Mouse (Mus musculus) embryonic facial prominence, embryonic 15.5 days (tissue): ENCODE measurements around the gene Kdm5a. TPM values are rescaled to one million over a fixed set of nuclear protein-coding genes. Genes with fewer than 3 reads are reported as not detected.

ENCODE experiments used
- ATAC-seq: fragments of 200-750 bp; cut with Nextera tagmentation; 2 replicates; pipeline ENCODE4 v1.8.0; 2017; ENCODE audit warnings: low read depth, moderate TSS enrichment; ENCODE audit not compliant: insufficient number of reproducible peaks, low FRiP score, low TSS enrichment
- H3K27ac ChIP-seq: fragments of 300-500 bp; sonication (generic); replicated peaks from 2 replicates; pipeline ENCODE4 v1.5.1; 2015; ENCODE audit warnings: mild to moderate bottlenecking, inconsistent platforms
- H3K27me3 ChIP-seq: fragments of 300-500 bp; sonication (generic); 2 replicates; pipeline ENCODE4 v1.6.1; 2015; ENCODE audit warnings: inconsistent platforms
- H3K36me3 ChIP-seq: fragments of 300-500 bp; sonication (generic); 2 replicates; pipeline ENCODE4 v1.6.1; 2015; ENCODE audit warnings: mild to moderate bottlenecking, inconsistent platforms
- H3K4me1 ChIP-seq: fragments of 300-500 bp; sonication (generic); 2 replicates; pipeline ENCODE4 v1.6.1; 2015; ENCODE audit warnings: inconsistent platforms
- H3K4me2 ChIP-seq: fragments of 300-500 bp; sonication (generic); replicated peaks from 2 replicates; pipeline ENCODE4 v1.6.1; 2015; ENCODE audit warnings: mild to moderate bottlenecking, inconsistent platforms
- H3K4me3 ChIP-seq: fragments of 300-500 bp; sonication (generic); replicated peaks from 2 replicates; pipeline ENCODE4 v1.5.1; 2015; ENCODE audit warnings: mild to moderate bottlenecking, inconsistent platforms
- H3K9ac ChIP-seq: fragments of 300-500 bp; sonication (generic); 2 replicates; pipeline ENCODE4 v1.6.1; 2015; ENCODE audit warnings: inconsistent platforms
- H3K9me3 ChIP-seq: fragments of 300-500 bp; sonication (generic); replicated peaks from 2 replicates; pipeline ENCODE4 v1.6.1; 2016; ENCODE audit warnings: inconsistent platforms
- WGBS: fragments of 180-500 bp; shearing (Covaris S2); methylation state at CpG from one replicate; pipeline ENCODE4 v1.1.7; 2015; 5-methylcytosine and 5-hydroxymethylcytosine counted together
- polyA plus RNA-seq: library from polyadenylated mRNA; unstranded; fragments of >200 nt; fragmentation: Nextera tagmentation; extraction: Ambion mirVana; gene quantifications from 2 replicates; pipeline ENCODE4 v1.2.1, GENCODE M21; 2015

Kdm5a gene
- polyA plus RNA-seq, 1 experiment from 2014 or later: 50.0 TPM

DNA sequence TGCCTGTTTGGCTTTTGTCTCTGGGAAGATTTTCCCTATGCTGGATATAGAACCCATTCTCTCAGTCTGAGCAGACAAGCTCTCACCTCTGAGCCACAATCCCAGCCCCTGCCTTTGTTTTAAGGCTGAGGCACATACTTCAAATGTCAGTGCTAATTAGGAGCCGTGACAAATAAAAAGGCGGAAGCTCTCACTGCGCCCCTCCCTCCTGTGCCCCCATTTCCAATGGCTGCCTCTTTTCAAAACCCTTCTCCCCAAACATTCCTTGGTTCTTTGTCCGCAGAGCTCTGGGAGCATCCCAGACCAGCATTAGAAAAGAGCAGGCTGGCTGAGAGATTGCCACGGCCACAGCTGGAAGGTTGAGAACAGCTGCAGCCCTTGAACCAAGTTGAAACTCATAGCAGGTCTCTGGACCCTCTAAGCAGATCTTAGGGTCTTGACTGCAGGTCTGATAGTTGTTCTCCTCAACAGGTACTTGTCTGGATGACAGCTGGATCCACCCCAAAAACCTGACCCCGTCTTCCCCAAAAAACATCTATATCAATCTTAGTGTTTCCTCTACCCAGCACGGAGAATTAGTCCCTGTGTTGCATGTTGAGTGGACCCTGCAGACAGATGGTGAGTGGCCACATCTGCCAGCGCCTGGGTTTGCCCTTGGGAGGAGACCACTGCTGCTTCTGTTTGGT is 108.7 kb downstream of the Kdm5a start:
- Histone ChIP-seq H3K9ac (no peak overlapping the region), H3K4me1 (peaks cover 24% of the 10 kb centered on the region), H3K27me3 (no peaks in the 10 kb centered on the region), H3K4me3 (no peak overlapping the region), H3K27ac (no peak overlapping the region; the same call in 1 of the 2 replicates), H3K4me2 (no peak overlapping the region), H3K36me3 (no peaks in the 10 kb centered on the region), H3K9me3 (no peaks in the 10 kb centered on the region)
- 38% methylated on average over 8 of the region's 8 CpGs for WGBS
- no peak for ATAC-seq

DNA sequence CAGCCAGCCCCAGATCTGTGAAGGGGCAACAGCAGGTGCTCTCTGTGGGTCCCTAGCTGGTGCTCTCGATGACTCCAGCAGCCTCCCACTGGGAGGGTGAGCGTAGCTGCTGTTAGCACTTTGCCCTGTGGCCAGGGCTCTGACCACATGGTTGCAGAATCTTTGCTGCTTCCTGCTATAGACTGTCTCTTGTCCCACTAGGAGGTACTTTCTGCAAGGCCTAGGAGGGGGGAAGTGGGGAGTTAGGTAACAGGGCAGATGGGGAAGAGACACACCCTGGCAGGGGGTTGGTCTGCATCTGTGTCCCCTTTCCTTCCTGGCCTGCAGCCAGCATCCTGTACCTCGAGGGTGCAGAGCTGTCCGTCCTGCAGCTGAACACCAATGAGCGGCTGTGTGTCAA is 109.5 kb downstream of the Kdm5a start:
- H3K9ac ChIP-seq: no peak overlapping the region
- WGBS: 27% methylated on average over 5 of the region's 5 CpGs
- ATAC-seq: no peak

DNA sequence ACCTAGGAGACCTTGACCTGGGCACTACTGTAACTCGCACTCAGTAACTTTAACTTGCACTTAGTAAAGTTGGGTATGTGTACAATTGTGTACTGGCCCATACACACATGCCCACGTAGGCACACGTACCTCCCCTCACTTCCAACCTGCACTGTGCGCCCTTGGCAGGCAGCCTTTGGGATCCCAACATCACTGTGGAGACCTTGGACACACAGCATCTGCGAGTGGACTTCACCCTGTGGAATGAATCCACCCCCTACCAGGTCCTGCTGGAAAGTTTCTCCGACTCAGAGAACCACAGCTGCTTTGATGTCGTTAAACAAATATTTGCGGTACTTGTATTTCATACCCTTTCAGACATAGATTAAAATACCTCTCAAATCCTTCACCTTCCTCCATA is 111.4 kb downstream of the Kdm5a start:
- Histone ChIP-seq H3K27me3 (no peaks in the 10 kb centered on the region), H3K27ac (no peak overlapping the region), H3K4me3 (no peak overlapping the region), H3K36me3 (0 out of 2 replicates have a peak, but pooled peaks cover 4% of the 10 kb centered on the region), H3K9ac (no peak overlapping the region), H3K4me2 (no peak overlapping the region), H3K4me1 (peaks cover 24% of the 10 kb centered on the region), H3K9me3 (no peaks in the 10 kb centered on the region)
- WGBS: 71% methylated on average over 8 of the region's 8 CpGs
- ATAC-seq: no peak

More for the DNA sequence above, 109.5 kb downstream of the Kdm5a start:
- Histone ChIP-seq H3K36me3 (no peaks in the 10 kb centered on the region), H3K4me2 (no peak overlapping the region), H3K4me1 (peaks cover 24% of the 10 kb centered on the region), H3K27me3 (no peaks in the 10 kb centered on the region), H3K27ac (no peak overlapping the region), H3K9me3 (no peaks in the 10 kb centered on the region), H3K4me3 (no peak overlapping the region)

DNA sequence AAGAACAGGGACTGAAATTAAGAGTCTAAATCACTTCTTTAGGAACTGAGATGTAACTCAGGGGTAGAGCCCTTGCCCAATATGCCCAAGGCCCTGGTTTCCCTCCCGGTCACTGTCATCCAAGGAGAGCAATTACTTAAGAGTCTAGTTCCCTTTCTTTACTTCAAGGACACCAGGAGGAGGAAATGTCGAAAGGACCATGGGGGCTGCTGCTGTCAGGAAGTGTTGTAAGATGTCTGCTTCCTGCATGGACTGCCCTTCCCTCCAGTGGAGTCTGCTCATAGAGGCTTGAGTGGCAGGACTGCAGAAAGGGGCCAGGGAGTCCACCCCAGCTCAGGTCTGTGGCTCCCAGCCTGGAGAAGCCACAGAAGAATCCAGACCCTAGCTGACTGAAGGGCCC is 115.4 kb downstream of the Kdm5a start:
- no peaks in the 10 kb centered on the region for H3K27me3 ChIP-seq
- no peak overlapping the region for H3K9ac ChIP-seq
- no peaks in the 10 kb centered on the region for H3K9me3 ChIP-seq
- ATAC-seq: no peak
- peaks cover 18% of the 10 kb centered on the region for H3K36me3 ChIP-seq
- no peak overlapping the region for H3K4me3 ChIP-seq
- peaks cover 9% of the 10 kb centered on the region; the same call in 1 of the 2 replicates for H3K4me1 ChIP-seq
- WGBS: 76% methylated on average over 2 of the region's 2 CpGs
- no peak overlapping the region for H3K27ac ChIP-seq
- H3K4me2 ChIP-seq: no peak overlapping the region

DNA sequence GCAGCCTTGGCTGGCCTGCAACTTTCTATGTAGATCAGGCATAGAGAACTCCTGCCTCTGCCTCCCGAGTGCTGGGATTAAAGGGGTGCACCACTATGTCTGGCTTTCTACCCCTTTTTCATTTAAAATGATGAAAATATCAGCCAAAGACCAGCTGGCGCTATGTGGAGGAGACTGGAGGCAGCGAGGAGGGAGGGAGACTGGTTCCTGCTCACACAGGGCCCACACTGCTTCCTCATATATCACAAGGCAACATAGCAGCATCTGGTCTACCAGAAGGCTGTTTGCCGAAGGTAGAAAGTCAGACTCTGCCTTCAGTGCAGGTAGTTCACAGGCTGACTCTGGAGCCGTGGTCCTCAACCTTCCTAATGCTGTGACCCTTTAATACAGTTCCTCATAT is 116.4 kb downstream of the Kdm5a start:
- Histone ChIP-seq H3K4me3 (no peak overlapping the region), H3K9me3 (no peaks in the 10 kb centered on the region), H3K4me2 (no peak overlapping the region), H3K36me3 (peaks cover 18% of the 10 kb centered on the region), H3K27ac (no peak overlapping the region), H3K4me1 (peaks cover 9% of the 10 kb centered on the region; the same call in 1 of the 2 replicates), H3K9ac (no peak overlapping the region), H3K27me3 (no peaks in the 10 kb centered on the region)
- no peak for ATAC-seq
- 93% methylated on average over 5 of the region's 5 CpGs for WGBS

DNA sequence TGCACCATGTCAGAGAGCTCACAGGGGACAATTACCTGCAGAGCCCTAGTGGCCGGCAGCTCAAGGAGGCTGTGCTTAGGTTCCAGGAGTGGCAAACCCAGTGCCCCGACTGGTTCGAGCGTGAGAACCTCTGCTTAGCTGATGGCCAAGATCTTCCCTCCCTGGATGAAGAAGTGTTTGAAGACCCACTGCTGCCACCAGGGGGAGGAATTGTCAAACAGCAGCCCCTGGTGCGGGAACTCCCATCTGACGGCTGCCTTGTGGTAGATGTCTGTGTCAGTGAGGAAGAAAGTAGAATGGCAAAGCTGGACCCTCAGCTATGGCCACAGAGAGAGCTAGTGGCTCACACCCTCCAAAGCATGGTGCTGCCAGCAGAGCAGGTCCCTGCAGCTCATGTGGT is 117.6 kb downstream of the Kdm5a start:
- Histone ChIP-seq H3K9ac (no peak overlapping the region), H3K27ac (no peak overlapping the region), H3K4me2 (no peak overlapping the region), H3K36me3 (peaks cover 18% of the 10 kb centered on the region), H3K4me1 (peaks cover 9% of the 10 kb centered on the region; the same call in 1 of the 2 replicates), H3K4me3 (no peak overlapping the region), H3K9me3 (no peaks in the 10 kb centered on the region), H3K27me3 (no peaks in the 10 kb centered on the region)
- no peak for ATAC-seq
- 86% methylated on average over 6 of the region's 6 CpGs for WGBS

DNA sequence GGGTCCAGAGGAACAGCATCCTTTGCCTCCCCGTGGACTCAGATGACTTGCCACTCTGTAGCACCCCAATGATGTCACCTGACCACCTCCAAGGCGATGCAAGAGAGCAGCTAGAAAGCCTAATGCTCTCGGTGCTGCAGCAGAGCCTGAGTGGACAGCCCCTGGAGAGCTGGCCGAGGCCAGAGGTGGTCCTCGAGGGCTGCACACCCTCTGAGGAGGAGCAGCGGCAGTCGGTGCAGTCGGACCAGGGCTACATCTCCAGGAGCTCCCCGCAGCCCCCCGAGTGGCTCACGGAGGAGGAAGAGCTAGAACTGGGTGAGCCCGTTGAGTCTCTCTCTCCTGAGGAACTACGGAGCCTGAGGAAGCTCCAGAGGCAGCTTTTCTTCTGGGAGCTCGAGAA is 118.1 kb downstream of the Kdm5a start:
- ATAC-seq: no peak
- H3K4me3 ChIP-seq: no peak overlapping the region
- peaks cover 18% of the 10 kb centered on the region for H3K36me3 ChIP-seq
- no peak overlapping the region for H3K4me2 ChIP-seq
- peaks cover 9% of the 10 kb centered on the region; the same call in 1 of the 2 replicates for H3K4me1 ChIP-seq
- H3K27ac ChIP-seq: no peak overlapping the region
- WGBS: 89% methylated on average over 14 of the region's 14 CpGs
- H3K27me3 ChIP-seq: no peaks in the 10 kb centered on the region
- H3K9ac ChIP-seq: no peak overlapping the region
- H3K9me3 ChIP-seq: no peaks in the 10 kb centered on the region

DNA sequence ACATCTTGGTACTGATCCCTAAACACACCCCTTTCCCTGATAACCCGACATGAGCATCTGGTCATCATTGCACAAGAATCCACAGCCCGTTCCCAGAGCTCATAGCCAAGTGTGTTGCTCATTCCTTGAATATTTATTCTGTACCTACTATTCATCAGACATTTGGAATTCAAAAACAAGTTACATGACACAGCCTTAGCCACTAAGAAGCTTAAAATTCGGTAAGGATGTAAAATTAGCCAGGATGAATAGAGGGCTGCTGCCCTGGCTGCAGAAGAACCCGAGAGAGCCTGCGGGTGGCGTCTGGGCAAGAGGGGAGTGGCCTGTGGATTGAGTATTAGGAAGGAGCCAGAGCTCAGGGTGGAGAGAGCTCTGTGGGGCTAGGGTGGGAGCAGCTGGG is 118.8 kb downstream of the Kdm5a start:
- H3K9ac ChIP-seq: no peak overlapping the region
- no peaks in the 10 kb centered on the region for H3K27me3 ChIP-seq
- H3K9me3 ChIP-seq: no peaks in the 10 kb centered on the region
- H3K27ac ChIP-seq: no peak overlapping the region
- H3K4me2 ChIP-seq: no peak overlapping the region
- ATAC-seq: no peak
- peaks cover 9% of the 10 kb centered on the region; the same call in 1 of the 2 replicates for H3K4me1 ChIP-seq
- H3K4me3 ChIP-seq: no peak overlapping the region
- 23% methylated on average over 6 of the region's 6 CpGs for WGBS
- H3K36me3 ChIP-seq: peaks cover 18% of the 10 kb centered on the region

DNA sequence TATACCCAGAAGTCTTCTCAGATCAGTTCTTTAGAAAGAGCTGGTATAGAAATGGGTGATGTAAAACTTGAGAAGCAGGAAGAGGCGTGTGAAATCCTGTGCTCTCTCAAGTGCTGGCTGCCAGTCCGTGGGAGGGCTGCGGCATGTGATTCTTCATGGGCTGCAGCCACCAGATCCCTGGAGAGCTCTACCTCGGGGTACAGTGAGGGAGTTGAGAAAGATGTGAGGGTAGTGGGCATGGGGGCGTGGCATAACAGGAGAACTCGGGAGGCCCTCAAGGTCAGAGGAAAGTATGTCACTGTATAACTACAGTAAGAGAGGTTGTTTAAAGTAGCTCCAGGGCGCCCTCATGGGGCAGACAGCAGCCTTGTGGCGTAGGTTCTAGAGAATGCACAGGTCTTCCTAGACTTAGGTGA is 119.3 kb downstream of the Kdm5a start:
- H3K9me3 ChIP-seq: no peaks in the 10 kb centered on the region
- H3K27ac ChIP-seq: no peak overlapping the region
- no peaks in the 10 kb centered on the region for H3K27me3 ChIP-seq
- H3K36me3 ChIP-seq: peaks cover 18% of the 10 kb centered on the region
- peaks cover 9% of the 10 kb centered on the region; the same call in 1 of the 2 replicates for H3K4me1 ChIP-seq
- no peak overlapping the region for H3K9ac ChIP-seq
- H3K4me3 ChIP-seq: no peak overlapping the region
- WGBS: 19% methylated on average over 8 of the region's 8 CpGs
- H3K4me2 ChIP-seq: 0 out of 2 replicates have a peak overlapping the region, but pooled peaks have one; percentile 21
- no peak for ATAC-seq

DNA sequence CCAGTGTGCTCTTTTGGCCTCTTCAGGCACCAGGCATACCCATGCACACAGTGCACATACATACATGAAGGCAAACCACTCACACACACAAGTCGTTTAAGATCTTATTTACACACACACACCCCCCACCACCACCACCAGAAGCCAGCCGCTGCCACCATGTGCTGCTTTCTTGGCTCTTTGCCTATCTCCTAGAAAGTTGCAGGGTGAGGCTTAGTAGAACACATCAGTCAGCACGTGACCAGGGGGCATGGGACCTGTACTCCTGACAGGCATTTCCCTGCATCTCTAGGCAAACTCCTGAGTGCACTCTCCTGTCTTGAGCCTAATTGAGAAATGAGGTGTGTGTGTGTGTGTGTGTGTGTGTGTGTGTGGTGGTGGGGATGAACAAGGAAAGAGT is 121.1 kb downstream of the Kdm5a start:
- H3K4me3 ChIP-seq: no peak overlapping the region
- H3K36me3 ChIP-seq: peaks cover 15% of the 10 kb centered on the region
- H3K27ac ChIP-seq: no peak overlapping the region
- no peak overlapping the region for H3K9ac ChIP-seq
- H3K9me3 ChIP-seq: no peaks in the 10 kb centered on the region
- no peaks in the 10 kb centered on the region for H3K27me3 ChIP-seq
- H3K4me1 ChIP-seq: peaks cover 9% of the 10 kb centered on the region; the same call in 1 of the 2 replicates
- 69% methylated on average over 3 of the region's 3 CpGs for WGBS
- ATAC-seq: no peak
- H3K4me2 ChIP-seq: no peak overlapping the region

DNA sequence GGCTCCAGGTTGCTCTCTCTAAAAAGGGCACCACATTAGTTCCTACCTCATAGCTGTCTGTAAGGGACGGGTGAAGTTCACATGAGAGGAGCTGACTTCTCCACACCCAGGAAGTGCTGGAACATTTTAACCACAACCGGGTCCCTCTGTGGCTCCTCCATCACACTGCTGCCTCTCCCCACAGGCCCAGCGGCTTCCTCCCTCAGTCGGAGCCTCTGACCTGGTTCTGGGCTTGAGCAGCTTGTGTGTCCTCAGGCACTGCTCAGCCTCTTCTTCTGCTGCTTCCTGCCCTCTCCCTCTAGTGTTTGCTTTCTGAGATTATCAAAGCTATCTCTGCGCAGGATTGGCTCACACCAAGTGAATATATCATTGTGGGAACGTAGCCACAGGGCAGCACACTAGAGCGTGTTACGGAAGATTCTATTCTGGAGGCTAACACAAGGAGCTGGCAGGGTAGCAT is 122.2 kb downstream of the Kdm5a start:
- H3K9me3 ChIP-seq: no peaks in the 10 kb centered on the region
- H3K4me2 ChIP-seq: no peak overlapping the region
- peaks cover 10% of the 10 kb centered on the region for H3K36me3 ChIP-seq
- 45% methylated on average over 8 of the region's 8 CpGs for WGBS
- H3K9ac ChIP-seq: no peak overlapping the region
- H3K27ac ChIP-seq: no peak overlapping the region
- H3K4me1 ChIP-seq: peaks cover 9% of the 10 kb centered on the region; the same call in 1 of the 2 replicates
- no peak overlapping the region for H3K4me3 ChIP-seq
- H3K27me3 ChIP-seq: peaks cover 3% of the 10 kb centered on the region; the same call in 1 of the 2 replicates
- ATAC-seq: no peak

DNA sequence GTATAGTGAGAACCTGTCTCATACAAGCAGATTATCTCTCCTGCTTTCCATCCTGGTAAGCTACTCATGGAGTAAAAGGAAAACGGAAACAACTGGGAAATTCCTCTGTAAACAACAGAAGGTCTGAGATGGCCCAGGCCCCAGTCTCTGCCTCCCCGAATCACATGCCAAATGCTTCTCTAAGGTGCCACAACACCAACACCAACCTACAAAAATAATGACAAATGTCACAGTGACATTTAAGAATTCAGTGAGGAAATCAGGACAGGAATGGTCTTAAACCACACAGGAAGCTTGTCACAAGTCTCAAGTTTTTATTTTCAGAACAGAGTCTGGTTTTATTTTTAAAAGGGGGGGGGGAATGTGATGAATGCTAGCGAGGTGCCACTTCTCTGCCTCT is 124.7 kb downstream of the Kdm5a start:
- Histone ChIP-seq H3K27me3 (peaks cover 25% of the 10 kb centered on the region), H3K4me3 (no peak overlapping the region), H3K27ac (no peak overlapping the region)

More for the DNA sequence above, 124.7 kb downstream of the Kdm5a start:
- Histone ChIP-seq H3K9ac (no peak overlapping the region), H3K4me2 (no peak overlapping the region), H3K36me3 (no peaks in the 10 kb centered on the region), H3K4me1 (peaks cover 18% of the 10 kb centered on the region), H3K9me3 (no peaks in the 10 kb centered on the region)
- no peak for ATAC-seq
- WGBS: 69% methylated on average over 3 of the region's 3 CpGs
